Mouse (Mus musculus) gastrocnemius, postnatal 10 days (tissue): ENCODE results near the gene Idh3g. TPM values are rescaled to one million over a fixed set of nuclear protein-coding genes. Genes with fewer than 3 reads are reported as not detected.
"Not testable (repeated sequence)": the region's sequence is repeated elsewhere in the genome, so short reads cannot be mapped to it uniquely, and the experiment has no call there.

Source experiments
- DNase-seq: peaks from one replicate; pipeline ENCODE4 v3.0.0; 2021; ENCODE audit warnings: mixed read lengths
- total RNA-seq, 2 experiments: library from RNA; stranded (reverse); gene quantifications; 2 replicates each; pipeline ENCODE4 v1.2.3; 2021

The Idh3g gene
- total RNA-seq, 2 experiments from 2014 or later = 272 to 320 TPM

DNA sequence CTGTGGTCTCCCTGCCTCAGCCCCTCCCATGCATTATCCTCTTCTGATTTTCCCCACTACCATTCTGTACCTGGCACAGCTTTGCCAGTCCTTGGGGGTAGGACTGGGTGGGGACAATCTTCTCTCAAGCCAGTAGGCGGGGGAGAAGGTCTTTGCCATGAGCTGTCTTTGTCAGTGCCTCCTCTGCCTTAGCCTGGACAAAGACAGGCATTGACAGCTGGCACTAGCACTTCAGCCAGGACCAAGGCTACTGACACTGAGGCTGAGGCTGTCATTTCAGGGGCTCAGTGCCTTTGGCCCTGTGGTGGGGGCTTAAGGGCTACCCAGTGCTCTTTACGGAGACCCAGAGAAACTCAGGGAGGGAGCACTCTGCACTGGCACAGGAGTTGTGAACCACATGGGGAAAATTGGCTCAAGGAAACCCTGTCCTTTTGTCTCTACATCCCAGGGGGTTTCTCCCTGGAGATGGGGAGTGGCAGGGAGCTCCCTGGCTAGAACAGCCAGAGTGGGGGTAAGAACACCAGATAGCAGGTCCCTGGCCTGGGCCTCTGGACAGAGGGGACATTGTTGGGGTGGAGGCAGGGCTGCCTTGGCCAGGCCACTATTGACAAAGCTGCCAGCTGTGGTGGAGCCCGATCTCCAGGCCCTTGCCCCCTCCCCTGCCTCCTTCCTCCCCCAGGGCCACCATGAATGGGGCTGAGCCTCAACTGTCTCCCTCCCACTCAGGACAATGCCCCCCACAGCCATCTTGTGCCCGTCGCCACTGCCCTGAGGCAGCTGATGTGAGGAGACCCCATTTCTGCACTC, 30.2 kb downstream of the Idh3g start, which contains the start of gene Plxnb3:
Gene Plxnb3, plus strand, starts transcription at position 757 of the 807 bp plus-strand sequence.
- no peak for DNase-seq

DNA sequence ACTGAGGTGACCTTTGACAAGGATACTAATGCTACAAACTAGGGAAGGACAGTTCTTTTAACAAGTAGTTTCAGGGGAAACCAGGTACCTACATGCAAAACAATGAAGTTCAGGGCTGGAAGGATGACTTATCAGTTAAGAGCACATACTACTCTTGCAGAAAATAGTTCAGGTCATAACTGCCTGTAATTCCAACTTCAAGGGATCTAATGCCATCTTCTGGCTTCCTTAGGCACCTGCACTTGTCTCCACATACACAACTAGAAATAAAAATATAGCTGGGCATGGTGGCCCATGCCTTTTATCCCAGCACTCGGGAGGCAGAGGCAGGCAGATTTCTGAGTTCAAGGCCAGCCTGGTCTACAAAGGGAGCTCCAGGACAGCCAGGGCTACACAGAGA, 37.7 kb downstream of the Idh3g start:
- no peak for DNase-seq

DNA sequence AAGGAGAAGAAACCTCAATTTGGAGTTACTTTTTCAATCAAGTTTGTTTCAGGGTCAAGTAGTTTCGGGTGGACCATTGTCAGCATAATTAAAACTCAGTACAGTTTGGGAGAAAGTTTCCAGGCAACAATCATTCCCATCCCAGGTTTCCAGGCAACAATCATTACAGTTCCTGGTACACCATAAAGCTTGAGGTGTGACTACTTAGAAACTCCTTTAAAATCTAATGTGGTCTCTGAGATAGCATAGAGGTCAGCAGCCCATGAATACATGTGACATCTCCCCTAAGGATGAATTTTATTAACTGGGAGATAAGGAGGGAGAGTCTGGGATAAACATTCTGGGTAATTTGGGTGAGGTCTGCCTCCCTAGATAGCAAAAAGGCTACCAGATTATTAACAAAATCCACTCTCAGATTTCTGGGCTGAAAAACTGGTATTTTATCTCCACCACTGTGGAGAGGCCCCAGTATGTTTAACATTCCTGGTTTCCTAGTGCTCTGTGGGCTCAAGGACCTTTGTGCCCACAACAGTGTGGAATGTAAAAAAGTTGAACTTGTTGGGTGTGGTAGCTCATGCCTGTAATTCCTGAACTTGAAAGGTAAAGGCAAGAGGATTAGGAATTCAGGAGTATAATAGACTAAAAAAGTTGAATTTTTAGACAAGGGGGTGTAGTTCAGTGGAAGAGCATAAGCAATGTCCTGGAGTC, 41.8 kb downstream of the Idh3g start:
- no peak for DNase-seq

DNA sequence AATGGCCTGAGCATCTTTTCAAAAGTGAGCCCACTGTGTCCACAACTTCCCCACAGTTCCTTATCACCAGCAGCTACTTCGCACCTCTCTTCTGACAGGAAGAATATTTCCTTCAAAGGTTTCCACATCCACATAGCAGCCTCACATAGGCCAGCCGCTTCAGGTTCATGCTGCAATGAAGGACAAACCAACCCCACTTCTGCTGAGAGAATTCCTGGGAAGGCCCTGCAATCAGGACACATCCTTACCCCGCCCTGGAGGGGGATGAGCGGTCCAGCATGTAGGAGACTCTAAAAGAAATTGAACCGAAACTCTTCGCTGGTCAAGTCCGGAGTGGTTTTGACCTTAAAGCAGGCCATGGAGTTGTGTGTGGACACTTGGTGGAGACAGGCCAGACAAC, 46.9 kb downstream of the Idh3g start:
- DNase-seq = not testable (repeated sequence)

DNA sequence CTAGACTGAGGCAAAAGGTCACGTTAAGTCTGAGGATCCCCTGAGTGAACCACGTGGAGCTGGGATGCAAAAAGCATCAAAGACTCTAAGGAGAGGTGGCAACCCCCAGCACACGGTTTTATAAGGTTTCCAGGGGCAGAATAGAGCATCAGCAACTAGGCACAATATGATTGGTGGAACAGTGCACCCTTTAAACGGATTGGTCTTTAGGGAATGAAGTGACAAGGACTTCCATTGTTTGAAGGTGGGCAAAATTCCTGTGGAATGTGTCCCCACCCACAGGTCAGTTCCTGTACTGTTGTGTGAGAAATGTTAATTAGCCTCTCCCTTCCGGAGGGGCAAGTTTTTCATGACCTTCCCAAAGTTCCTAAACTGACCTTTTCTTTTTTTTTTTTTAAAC, 47.5 kb downstream of the Idh3g start:
- DNase-seq = no peak

DNA sequence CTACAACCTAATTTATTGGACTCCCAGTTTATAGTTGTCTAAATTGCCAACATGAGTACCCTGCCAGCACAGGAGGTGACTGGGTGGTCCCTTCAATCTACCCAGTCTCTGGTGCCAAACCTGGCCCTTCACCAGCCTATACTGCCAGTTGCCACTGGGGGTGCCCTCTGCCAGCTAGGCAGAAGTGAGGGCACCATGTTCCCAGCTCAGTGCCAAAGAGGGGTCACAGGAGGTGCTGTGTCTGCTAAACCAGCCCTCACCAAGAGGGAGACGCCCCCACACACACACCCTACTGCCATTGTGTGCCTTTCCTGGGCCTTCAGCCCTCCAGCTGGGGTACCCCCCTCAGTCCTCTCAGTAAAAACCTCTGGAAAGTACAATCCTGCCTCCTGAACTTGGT, 48.5 kb downstream of the Idh3g start:
- DNase-seq = no peak

DNA sequence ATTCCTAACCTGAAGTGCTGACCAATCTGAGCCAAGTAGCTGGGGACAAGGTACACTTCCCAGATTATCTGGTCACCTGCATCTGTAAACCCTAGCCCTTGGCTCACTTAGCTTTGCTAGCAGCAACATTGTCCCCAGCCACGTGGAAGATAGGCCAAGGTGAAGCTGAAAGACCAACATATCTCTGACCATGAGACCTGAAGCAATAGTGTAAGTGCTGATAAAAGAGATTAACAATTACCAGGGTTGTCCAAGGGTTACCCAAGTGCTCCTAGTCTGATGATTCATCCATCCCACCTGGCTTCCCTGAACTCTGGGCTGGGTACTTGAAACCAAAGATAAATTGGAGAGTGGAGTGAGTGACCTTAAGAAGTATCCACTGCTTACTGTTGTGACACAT, 55.8 kb downstream of the Idh3g start:
- DNase-seq = no peak

Other genes with a start within 250 kb of the Idh3g start
- under 1 TPM; 0.09 to 0.11 TPM for gene Dusp9, start 147.5 kb downstream of the Idh3g start, total RNA-seq
- 10 to 100 TPM; 13.1 to 15.1 TPM for gene Pnck, start 126.8 kb downstream of the Idh3g start, total RNA-seq
- 10 to 100 TPM; 48.5 to 50.7 TPM for gene Slc6a8, start 113.7 kb downstream of the Idh3g start, total RNA-seq
- gene Bcap31, start 70.7 kb downstream of the Idh3g start, total RNA-seq = 10 to 100 TPM; 75.2 to 80.4 TPM
- 10 to 100 TPM; 21.8 to 24.7 TPM for gene Abcd1, start 70.3 kb downstream of the Idh3g start, total RNA-seq
- gene Plxnb3, start 29.8 kb downstream of the Idh3g start, total RNA-seq = 1 to 10 TPM; 1.7 to 2.2 TPM
- 100 to 1,000 TPM in 1 of 2 experiments, 10 to 100 TPM in 1; 88.6 to 116 TPM for gene Srpk3, start 12.5 kb downstream of the Idh3g start, total RNA-seq
- gene Ssr4, start 131 bp upstream of the Idh3g start, total RNA-seq = 100 to 1,000 TPM; 106 to 110 TPM
- 1 to 10 TPM; 2.6 to 3.7 TPM for gene Pdzd4, start 38.1 kb upstream of the Idh3g start, total RNA-seq
- gene Avpr2, start 105.2 kb upstream of the Idh3g start, total RNA-seq = not detected
- gene L1cam, start 109.2 kb upstream of the Idh3g start, total RNA-seq = 1 to 10 TPM; 1.9 to 2.9 TPM
- gene Arhgap4, start 135.0 kb upstream of the Idh3g start, total RNA-seq = 1 to 10 TPM in 1 of 2 experiments, under 1 TPM in 1; 0.85 to 2.0 TPM
- 10 to 100 TPM; 68.7 to 73.5 TPM for gene Naa10, start 135.0 kb upstream of the Idh3g start, total RNA-seq
- 1 to 10 TPM; 4.6 to 5.3 TPM for gene Renbp, start 144.0 kb upstream of the Idh3g start, total RNA-seq
- gene Hcfc1, start 179.5 kb upstream of the Idh3g start, total RNA-seq = 10 to 100 TPM; 52.5 to 55.6 TPM
- gene Irak1, start 237.0 kb upstream of the Idh3g start, total RNA-seq = 10 to 100 TPM; 44.3 to 52.2 TPM